Mouse (Mus musculus) 3T3-L1 (cell line): ENCODE measurements around the gene Sycp2.

Experiments used
- DNase-seq: peaks from one replicate; pipeline ENCODE4 v3.0.0-alpha.2; 2015; ENCODE audit warnings: low read depth, low spot score

Sycp2 gene

DNA sequence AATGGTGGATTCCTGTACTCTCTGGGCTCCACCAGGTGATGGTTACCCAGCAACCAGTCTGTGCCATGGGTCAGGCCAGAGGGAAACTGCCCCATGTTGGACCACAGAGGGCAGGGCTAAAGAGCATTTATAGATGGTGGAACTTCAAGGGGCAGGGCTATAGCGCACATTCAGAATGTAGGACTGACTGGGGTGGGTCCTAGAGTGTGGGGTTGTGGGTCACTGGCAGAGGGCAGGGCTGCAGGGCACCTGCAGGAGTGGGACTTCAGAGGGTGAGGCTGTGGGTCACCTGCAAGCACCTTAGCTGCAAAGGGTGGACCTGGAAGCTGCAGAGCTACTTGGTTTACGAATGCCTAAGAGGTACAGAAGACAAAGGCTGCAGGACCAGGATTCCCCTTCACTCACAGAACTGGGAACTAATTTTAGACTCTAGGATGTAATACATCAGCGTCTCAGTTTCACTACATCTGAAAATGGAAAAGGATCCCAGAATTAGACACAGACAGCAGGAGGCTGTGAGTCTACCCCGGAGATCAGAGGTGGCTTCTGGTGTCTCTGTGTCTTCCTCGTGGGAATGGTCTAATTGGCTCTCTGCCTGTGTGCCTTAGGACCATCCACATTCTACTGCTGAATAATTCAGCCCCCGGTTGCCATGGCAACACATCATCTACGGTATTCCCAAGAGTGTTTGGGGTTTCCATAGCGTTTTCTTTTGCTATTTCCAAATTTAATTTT is 103.9 kb downstream of the Sycp2 start:
- no peak for DNase-seq
